Mouse (Mus musculus): ENCODE results near the gene Klf7. TPM values are rescaled to one million over a fixed set of nuclear protein-coding genes. Genes with fewer than 3 reads are reported as not detected.

Gene Klf7
- polyA plus RNA-seq, 1 experiment, result 3.9 TPM

DNA sequence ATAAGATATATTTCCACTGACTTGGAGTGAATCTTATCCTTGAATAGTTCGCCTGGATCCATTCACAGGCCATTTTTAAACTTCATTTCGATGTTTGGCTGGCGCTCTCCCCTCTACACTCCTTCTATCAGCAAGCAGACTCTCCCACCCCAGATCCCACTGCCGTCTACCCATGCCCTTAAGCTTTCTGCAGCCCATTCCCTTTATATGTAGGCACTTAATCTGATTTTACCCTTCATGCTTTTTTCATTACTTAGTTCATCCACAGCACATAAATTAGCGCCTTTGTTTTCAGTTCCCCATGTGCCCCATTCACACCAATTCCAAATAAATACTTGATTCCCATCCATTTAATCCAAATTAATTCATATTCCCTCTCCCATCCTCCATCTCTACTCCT is 48.0 kb downstream of the Klf7 start:
- Histone ChIP-seq H3K4me3 (no peak overlapping the region), H3K79me2 (ENCODE audit: control insufficient read depth, insufficient read depth) (peaks cover 53% of the 10 kb centered on the region), H3K4me2 (ENCODE audit: low read depth) (no peak overlapping the region), H3ac (ENCODE audit: control insufficient read depth, insufficient read length) (no peak overlapping the region), H3K27me3 (ENCODE audit: control insufficient read depth, insufficient read depth, insufficient read length) (no peaks in the 10 kb centered on the region), H3K36me3 (ENCODE audit: control insufficient read depth, insufficient read depth) (peaks cover 46% of the 10 kb centered on the region)
- no peak for TF ChIP-seq POLR2A (IDR thresholded peaks at IDR 0.05; ENCODE audit: insufficient read length, low read depth)
- no peak for TF ChIP-seq TCF3 (IDR thresholded peaks at IDR 0.05; ENCODE audit: insufficient read length, low read depth)
- no peak for TF ChIP-seq CEBPB (IDR thresholded peaks at IDR 0.05; ENCODE audit: insufficient read depth, poor library complexity, severe bottlenecking)
- TF ChIP-seq POLR2AphosphoS2 (IDR thresholded peaks at IDR 0.05; ENCODE audit: insufficient read length, low read depth), result no peak
- TF ChIP-seq REST (IDR thresholded peaks at IDR 0.05; ENCODE audit: insufficient read depth, insufficient read length), result no peak
- no peak for TF ChIP-seq MYOD1 (IDR thresholded peaks at IDR 0.05; ENCODE audit: control insufficient read depth in 1 of 3, insufficient read length in 2 of 3, low read depth in 2 of 3)
- no peak for TF ChIP-seq SRF (IDR thresholded peaks at IDR 0.05; ENCODE audit: control insufficient read depth, insufficient read length, low read depth)
- TF ChIP-seq MAX (IDR thresholded peaks at IDR 0.05; ENCODE audit: low read depth), result no peak

DNA sequence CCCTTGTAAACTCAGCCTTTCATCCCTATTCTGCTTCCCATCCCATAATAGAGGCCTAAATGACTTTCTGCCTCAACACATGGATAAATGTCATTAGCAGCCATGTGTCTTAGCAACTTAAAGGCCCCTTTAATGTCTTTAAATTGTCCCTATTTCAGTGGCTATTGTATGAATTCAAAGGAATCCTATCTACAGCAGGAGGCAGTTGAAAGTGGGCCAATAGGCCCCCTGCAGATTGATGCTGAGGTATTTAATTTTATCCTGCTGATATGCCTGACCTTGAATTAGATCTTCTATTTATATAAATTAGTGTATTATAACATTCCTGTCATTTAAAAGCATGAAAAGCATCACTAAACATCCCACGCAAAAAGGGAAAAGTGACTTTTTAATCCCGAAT is 51.1 kb downstream of the Klf7 start:
- H3K27me3 ChIP-seq (ENCODE audit: control insufficient read depth, insufficient read depth, insufficient read length), result no peaks in the 10 kb centered on the region
- no peak for TF ChIP-seq POLR2A (IDR thresholded peaks at IDR 0.05; ENCODE audit: insufficient read length, low read depth)
- TF ChIP-seq USF1 (IDR thresholded peaks at IDR 0.05; ENCODE audit: low read depth), result no peak
- TF ChIP-seq TCF12 (IDR thresholded peaks at IDR 0.05; ENCODE audit: insufficient read depth, poor library complexity, severe bottlenecking), result no peak
- no peak for TF ChIP-seq MYOD1 (IDR thresholded peaks at IDR 0.05; ENCODE audit: control insufficient read depth in 1 of 3, insufficient read length in 2 of 3, low read depth in 2 of 3)
- no peak overlapping the region for H3ac ChIP-seq (ENCODE audit: control insufficient read depth, insufficient read length)
- no peak overlapping the region for H3K4me2 ChIP-seq (ENCODE audit: low read depth)
- H3K79me2 ChIP-seq (ENCODE audit: control insufficient read depth, insufficient read depth), result peaks cover 45% of the 10 kb centered on the region
- H3K36me3 ChIP-seq (ENCODE audit: control insufficient read depth, insufficient read depth), result peaks cover 20% of the 10 kb centered on the region
- no peak overlapping the region for H3K4me3 ChIP-seq

DNA sequence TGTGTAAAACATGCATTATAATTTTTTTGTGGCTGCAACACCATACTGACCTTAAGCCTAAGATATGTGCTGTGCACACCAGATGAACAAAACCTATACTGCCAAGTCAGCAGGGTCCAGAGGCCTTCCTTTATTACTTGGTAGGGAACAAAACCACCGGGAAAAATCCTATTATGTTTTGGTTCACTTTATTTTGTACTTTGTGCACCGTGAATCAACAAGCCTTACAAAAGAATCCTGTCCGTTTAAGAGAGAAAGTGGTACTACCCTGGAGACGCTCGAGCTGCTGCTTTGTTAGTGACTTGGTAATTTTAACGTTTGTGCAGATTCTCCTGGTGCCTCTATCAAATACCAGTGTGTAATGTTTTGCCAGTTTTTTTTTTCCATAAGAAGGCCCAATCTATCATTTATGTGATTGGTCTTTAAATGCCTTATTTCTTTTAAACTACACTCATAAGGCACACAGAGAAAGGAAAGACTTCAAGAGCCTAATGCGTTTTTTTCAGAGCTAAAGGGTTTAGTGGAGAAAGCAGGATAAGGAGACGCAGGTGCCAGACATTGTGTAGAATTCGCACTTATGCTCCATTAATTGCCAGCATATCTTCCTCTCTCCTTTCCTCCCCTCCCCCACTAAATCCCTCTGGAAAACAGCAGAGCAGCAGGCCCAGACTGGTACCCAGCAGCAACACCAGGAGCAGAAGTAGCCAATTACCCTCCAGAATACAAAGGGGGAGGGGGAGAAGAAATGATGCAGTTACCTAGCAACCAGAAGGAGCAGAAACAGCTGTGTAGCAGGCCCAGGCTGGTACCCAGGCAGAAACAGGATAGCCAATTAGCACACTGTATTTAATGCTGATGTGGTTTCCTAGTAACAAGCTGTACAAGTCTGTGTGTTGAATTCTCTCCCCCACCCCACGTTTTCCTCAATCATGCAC is 55.5 kb downstream of the Klf7 start:
- TF ChIP-seq POLR2AphosphoS2 (IDR thresholded peaks at IDR 0.05; ENCODE audit: insufficient read length, low read depth) (no peak), POLR2A (IDR thresholded peaks at IDR 0.05; ENCODE audit: insufficient read length, low read depth) (no peak), MYOG (IDR thresholded peaks at IDR 0.05; ENCODE audit: control insufficient read depth in 1 of 3, insufficient read depth in 1 of 3, insufficient read length in 2 of 3, low read depth in 2 of 3) (no peak), MAX (IDR thresholded peaks at IDR 0.05; ENCODE audit: low read depth) (no peak), E2F4 (IDR thresholded peaks at IDR 0.05; ENCODE audit: insufficient read depth) (no peak), SRF (IDR thresholded peaks at IDR 0.05; ENCODE audit: control insufficient read depth, insufficient read length, low read depth) (no peak), TCF3 (IDR thresholded peaks at IDR 0.05; ENCODE audit: insufficient read length, low read depth) (no peak), TCF12 (IDR thresholded peaks at IDR 0.05; ENCODE audit: insufficient read depth, poor library complexity, severe bottlenecking) (no peak), REST (IDR thresholded peaks at IDR 0.05; ENCODE audit: insufficient read depth, insufficient read length) (no peak), USF1 (IDR thresholded peaks at IDR 0.05; ENCODE audit: low read depth) (no peak), CEBPB (IDR thresholded peaks at IDR 0.05; ENCODE audit: insufficient read depth, poor library complexity, severe bottlenecking) (no peak), MYOD1 (IDR thresholded peaks at IDR 0.05; ENCODE audit: control insufficient read depth in 1 of 3, insufficient read length in 2 of 3, low read depth in 2 of 3) (no peak)
- H3K4me2 ChIP-seq (ENCODE audit: low read depth), result no peak overlapping the region
- peaks cover 8% of the 10 kb centered on the region for H3K36me3 ChIP-seq (ENCODE audit: control insufficient read depth, insufficient read depth)
- H3K4me3 ChIP-seq, result no peak overlapping the region
- no peak overlapping the region for H3ac ChIP-seq (ENCODE audit: control insufficient read depth, insufficient read length)
- H3K79me2 ChIP-seq (ENCODE audit: control insufficient read depth, insufficient read depth), result peaks cover 42% of the 10 kb centered on the region
- H3K27me3 ChIP-seq (ENCODE audit: control insufficient read depth, insufficient read depth, insufficient read length), result no peaks in the 10 kb centered on the region

DNA sequence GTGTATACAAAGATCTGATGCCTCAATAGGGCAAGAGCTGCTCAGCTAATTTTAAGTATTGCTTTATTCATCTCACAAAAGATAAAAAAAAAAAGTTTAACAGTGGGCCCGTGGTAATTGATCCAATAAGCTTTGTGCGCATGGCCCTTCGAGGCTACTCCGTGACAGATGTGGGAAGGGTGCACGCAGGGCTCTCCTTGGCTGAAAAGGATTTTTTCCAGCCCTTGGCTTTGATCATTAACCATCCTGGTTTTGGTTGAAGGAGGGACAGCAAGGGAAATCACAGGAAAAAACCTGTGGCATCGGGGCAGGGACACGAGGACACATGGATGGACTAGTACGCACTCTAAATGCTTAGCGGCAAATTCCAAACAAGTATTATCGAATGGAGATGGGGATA is 60.6 kb downstream of the Klf7 start:
- Histone ChIP-seq H3K4me2 (ENCODE audit: low read depth) (no peak overlapping the region), H3K36me3 (ENCODE audit: control insufficient read depth, insufficient read depth) (peaks cover 5% of the 10 kb centered on the region), H3ac (ENCODE audit: control insufficient read depth, insufficient read length) (no peak overlapping the region), H3K79me2 (ENCODE audit: control insufficient read depth, insufficient read depth) (peaks cover 39% of the 10 kb centered on the region), H3K27me3 (ENCODE audit: control insufficient read depth, insufficient read depth, insufficient read length) (no peaks in the 10 kb centered on the region), H3K4me3 (no peak overlapping the region)
- no peak for TF ChIP-seq E2F4 (IDR thresholded peaks at IDR 0.05; ENCODE audit: insufficient read depth)
- TF ChIP-seq SRF (IDR thresholded peaks at IDR 0.05; ENCODE audit: control insufficient read depth, insufficient read length, low read depth), result no peak
- no peak for TF ChIP-seq MAX (IDR thresholded peaks at IDR 0.05; ENCODE audit: low read depth)
- no peak for TF ChIP-seq USF1 (IDR thresholded peaks at IDR 0.05; ENCODE audit: low read depth)
- no peak for TF ChIP-seq REST (IDR thresholded peaks at IDR 0.05; ENCODE audit: insufficient read depth, insufficient read length)
- no peak for TF ChIP-seq MYOD1 (IDR thresholded peaks at IDR 0.05; ENCODE audit: control insufficient read depth in 1 of 3, insufficient read length in 2 of 3, low read depth in 2 of 3)
- TF ChIP-seq TCF3 (IDR thresholded peaks at IDR 0.05; ENCODE audit: insufficient read length, low read depth), result no peak
- TF ChIP-seq TCF12 (IDR thresholded peaks at IDR 0.05; ENCODE audit: insufficient read depth, poor library complexity, severe bottlenecking), result no peak
- no peak for TF ChIP-seq MYOG (IDR thresholded peaks at IDR 0.05; ENCODE audit: control insufficient read depth in 1 of 3, insufficient read depth in 1 of 3, insufficient read length in 2 of 3, low read depth in 2 of 3)
- TF ChIP-seq POLR2A (IDR thresholded peaks at IDR 0.05; ENCODE audit: insufficient read length, low read depth), result no peak
- no peak for TF ChIP-seq POLR2AphosphoS2 (IDR thresholded peaks at IDR 0.05; ENCODE audit: insufficient read length, low read depth)
- TF ChIP-seq CEBPB (IDR thresholded peaks at IDR 0.05; ENCODE audit: insufficient read depth, poor library complexity, severe bottlenecking), result no peak
